Mouse (Mus musculus) neural tube, embryonic 11.5 days (tissue): ENCODE data around the gene Dscam. TPM values are rescaled to one million over a fixed set of nuclear protein-coding genes. Genes with fewer than 3 reads are reported as not detected.

Experiments
- ATAC-seq: fragments of 200-750 bp; cut with Nextera tagmentation; 2 replicates; pipeline ENCODE4 v1.8.0; 2017; ENCODE audit warnings: moderate number of reproducible peaks, mild to moderate bottlenecking, moderate TSS enrichment, moderate library complexity; ENCODE audit not compliant: insufficient read depth, low FRiP score, low TSS enrichment
- DNase-seq: peaks from one replicate; pipeline ENCODE4 v3.0.0-alpha.2; 2015; ENCODE audit warnings: low spot score
- H3K27ac ChIP-seq: fragments of 300-500 bp; sonication (generic); 2 replicates; pipeline ENCODE4 v1.5.1; 2014; ENCODE audit warnings: low read depth, mild to moderate bottlenecking, low read length
- H3K27me3 ChIP-seq: fragments of 300-500 bp; sonication (generic); 2 replicates; pipeline ENCODE4 v1.6.1; 2014; ENCODE audit warnings: mild to moderate bottlenecking, low read length, mixed read lengths; ENCODE audit not compliant: control insufficient read depth, insufficient read depth
- H3K36me3 ChIP-seq: fragments of 300-500 bp; sonication (generic); 2 replicates; pipeline ENCODE4 v1.6.1; 2014; ENCODE audit warnings: mild to moderate bottlenecking, low read length, moderate library complexity, mixed read lengths; ENCODE audit not compliant: control insufficient read depth, insufficient read depth
- H3K4me1 ChIP-seq: fragments of 300-500 bp; sonication (generic); 2 replicates; pipeline ENCODE4 v1.6.1; 2014; ENCODE audit warnings: low read length, mixed read lengths; ENCODE audit not compliant: control insufficient read depth, insufficient read depth
- H3K4me2 ChIP-seq: fragments of 300-500 bp; sonication (generic); 2 replicates; pipeline ENCODE4 v1.6.1; 2014; ENCODE audit warnings: low read depth, mild to moderate bottlenecking, moderate library complexity
- H3K4me3 ChIP-seq: fragments of 300-500 bp; sonication (generic); 2 replicates; pipeline ENCODE4 v1.5.1; 2014; ENCODE audit warnings: low read depth, low read length
- H3K9ac ChIP-seq: fragments of 300-500 bp; sonication (generic); 2 replicates; pipeline ENCODE4 v1.6.1; 2014; ENCODE audit warnings: mild to moderate bottlenecking, low read length
- H3K9me3 ChIP-seq: fragments of 300-500 bp; sonication (generic); 2 replicates; pipeline ENCODE4 v1.6.1; 2016; ENCODE audit warnings: low read length; ENCODE audit not compliant: control insufficient read depth
- WGBS: fragments of 180-500 bp; shearing (Covaris S2); extraction: QIAGEN DNeasy Blood & Tissue Kit; methylation state at CpG from one replicate; pipeline ENCODE4 v1.1.7; 2014; 5-methylcytosine and 5-hydroxymethylcytosine counted together
- polyA plus RNA-seq: library from polyadenylated mRNA; unstranded; fragments of >200 nt; fragmentation: Nextera tagmentation; extraction: Ambion mirVana; gene quantifications from 2 replicates; pipeline ENCODE4 v1.2.1, GENCODE M21; 2014

Dscam gene
- polyA plus RNA-seq, 1 experiment from 2014 or later: 1.4 TPM

DNA sequence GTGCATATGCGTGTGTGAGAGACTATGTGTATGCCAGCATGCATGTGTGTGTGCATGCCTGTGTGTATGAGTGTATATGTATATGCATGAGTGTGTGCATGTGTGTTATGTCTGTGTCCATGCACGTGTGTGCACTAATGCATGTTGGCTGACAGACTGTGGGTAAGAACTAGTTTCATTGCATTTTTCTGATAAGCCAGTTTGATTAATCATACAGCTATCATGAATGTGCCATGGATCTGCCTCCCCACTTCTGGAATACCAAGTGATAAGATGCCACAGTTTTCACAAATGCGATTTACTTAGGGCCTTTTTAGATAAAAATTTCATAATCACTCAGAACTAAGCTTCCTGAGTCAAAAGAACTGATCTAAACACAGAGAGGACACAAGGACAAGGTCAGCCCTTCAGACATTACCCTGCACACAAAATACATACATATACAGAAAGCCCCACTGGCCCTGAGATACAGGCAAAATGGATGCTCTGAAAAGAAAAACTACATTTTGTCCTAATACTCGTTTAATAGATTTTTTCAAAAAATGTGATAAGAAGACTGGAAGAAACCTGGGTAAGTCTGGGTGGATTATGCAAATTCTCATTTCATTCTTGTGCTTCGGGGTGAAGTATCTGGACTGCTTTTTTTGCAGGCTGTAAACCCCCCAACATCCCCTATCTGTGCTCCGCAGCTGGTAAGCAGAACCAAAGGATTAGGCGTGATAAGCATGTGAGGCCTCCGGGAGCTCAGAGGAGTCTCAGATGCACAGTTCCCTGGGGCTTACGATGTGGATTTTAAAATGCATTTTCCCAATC lies 164.3 kb downstream of the Dscam start:
- Histone ChIP-seq H3K4me1 (no peaks in the 10 kb centered on the region), H3K9me3 (no peaks in the 10 kb centered on the region)
- no peak for DNase-seq

GRCm38 (mm10) chr16:97003965-97004364 lies 166.6 kb downstream of the Dscam start:
- DNase-seq: no peak
- no peak overlapping the region for H3K9ac ChIP-seq
- H3K36me3 ChIP-seq: no peaks in the 10 kb centered on the region
- H3K4me1 ChIP-seq: no peaks in the 10 kb centered on the region
- no peaks in the 10 kb centered on the region for H3K27me3 ChIP-seq
- WGBS: 67% methylated on average over 1 of the region's 1 CpGs
- no peak overlapping the region for H3K4me2 ChIP-seq
- H3K4me3 ChIP-seq: no peak overlapping the region
- no peak overlapping the region for H3K27ac ChIP-seq
- H3K9me3 ChIP-seq: no peaks in the 10 kb centered on the region
- no peak for ATAC-seq

More for the DNA sequence above, 164.3 kb downstream of the Dscam start:
- no peak for ATAC-seq
- Histone ChIP-seq H3K4me2 (no peak overlapping the region), H3K27me3 (no peaks in the 10 kb centered on the region), H3K9ac (no peak overlapping the region), H3K4me3 (no peak overlapping the region), H3K36me3 (no peaks in the 10 kb centered on the region), H3K27ac (no peak overlapping the region)
- WGBS: 71% methylated on average over 9 of the region's 9 CpGs

GRCm38 (mm10) chr16:97002837-97003236 lies 167.7 kb downstream of the Dscam start:
- no peaks in the 10 kb centered on the region for H3K36me3 ChIP-seq
- ATAC-seq (no peak), DNase-seq (no peak)
- no peak overlapping the region for H3K4me3 ChIP-seq
- WGBS: 61% methylated on average over 2 of the region's 2 CpGs
- no peak overlapping the region for H3K27ac ChIP-seq
- no peaks in the 10 kb centered on the region for H3K4me1 ChIP-seq
- H3K27me3 ChIP-seq: no peaks in the 10 kb centered on the region
- no peak overlapping the region for H3K9ac ChIP-seq
- no peak overlapping the region for H3K4me2 ChIP-seq
- no peaks in the 10 kb centered on the region for H3K9me3 ChIP-seq

DNA sequence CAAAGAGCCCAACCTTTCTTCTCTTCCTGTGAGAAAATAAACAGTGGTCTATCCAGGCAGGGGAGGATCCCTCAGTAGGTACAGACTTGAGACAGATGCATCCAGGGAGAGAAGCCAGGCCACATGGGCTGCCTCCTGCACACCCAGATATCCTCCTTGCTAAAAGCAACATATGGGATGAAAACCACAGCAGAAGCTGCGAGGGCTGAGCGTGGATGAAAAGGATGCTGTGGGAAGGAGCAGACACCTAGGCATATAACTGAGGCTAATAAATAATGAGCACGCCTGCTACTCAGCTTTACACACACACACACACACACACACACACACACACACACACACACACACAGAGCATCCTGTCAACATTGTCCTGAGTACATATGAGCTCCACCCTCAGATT lies 168.4 kb downstream of the Dscam start:
- Histone ChIP-seq H3K27me3 (no peaks in the 10 kb centered on the region), H3K4me1 (no peaks in the 10 kb centered on the region), H3K36me3 (no peaks in the 10 kb centered on the region), H3K9me3 (no peaks in the 10 kb centered on the region), H3K4me2 (no peak overlapping the region), H3K27ac (no peak overlapping the region), H3K4me3 (no peak overlapping the region), H3K9ac (no peak overlapping the region)
- DNase-seq (no peak), ATAC-seq (no peak)
- 59% methylated on average over 3 of the region's 3 CpGs for WGBS

- Histone ChIP-seq H3K4me2 (no peak overlapping the region), H3K9me3 (no peaks in the 10 kb centered on the region), H3K9ac (no peak overlapping the region), H3K36me3 (no peaks in the 10 kb centered on the region), H3K4me3 (no peak overlapping the region), H3K27me3 (no peaks in the 10 kb centered on the region), H3K27ac (no peak overlapping the region), H3K4me1 (no peaks in the 10 kb centered on the region)
- WGBS: 77% methylated on average over 3 of the region's 3 CpGs
- DNase-seq: no peak
- no peak for ATAC-seq
Measured at GRCm38 (mm10) chr16:96996854-96997253, 173.7 kb downstream of the Dscam start.

GRCm38 (mm10) chr16:96995858-96996257 lies 174.7 kb downstream of the Dscam start:
- no peaks in the 10 kb centered on the region for H3K27me3 ChIP-seq
- no peaks in the 10 kb centered on the region for H3K4me1 ChIP-seq
- H3K9ac ChIP-seq: no peak overlapping the region
- DNase-seq: no peak
- H3K4me3 ChIP-seq: no peak overlapping the region
- no peak for ATAC-seq
- no peaks in the 10 kb centered on the region for H3K36me3 ChIP-seq
- WGBS: 76% methylated on average over 4 of the region's 4 CpGs
- H3K27ac ChIP-seq: no peak overlapping the region
- no peaks in the 10 kb centered on the region for H3K9me3 ChIP-seq
- H3K4me2 ChIP-seq: no peak overlapping the region

DNA sequence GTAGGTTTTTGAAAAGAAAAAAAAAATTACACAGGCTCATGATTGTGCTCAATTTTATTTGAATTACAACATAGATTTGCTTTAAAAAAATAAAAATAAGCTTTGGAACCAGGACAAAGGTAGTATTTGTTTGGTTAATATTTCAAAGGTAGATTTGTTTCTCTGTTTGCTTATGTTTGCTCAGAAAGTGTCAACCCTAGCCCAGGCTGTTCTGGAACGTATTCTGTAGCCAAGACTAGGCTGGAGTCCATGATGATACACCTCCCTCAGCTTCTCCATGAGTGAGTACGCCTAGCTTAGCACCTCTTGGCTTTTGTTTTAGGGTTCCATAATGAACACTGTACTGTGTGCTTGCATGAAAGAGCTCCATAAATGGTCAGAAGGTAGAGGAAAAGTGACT lies 183.2 kb downstream of the Dscam start:
- H3K4me2 ChIP-seq: no peak overlapping the region
- ATAC-seq (no peak), DNase-seq (no peak)
- H3K27me3 ChIP-seq: no peaks in the 10 kb centered on the region
- no peak overlapping the region for H3K9ac ChIP-seq
- H3K4me1 ChIP-seq: no peaks in the 10 kb centered on the region
- 89% methylated on average over 2 of the region's 2 CpGs for WGBS
- H3K9me3 ChIP-seq: no peaks in the 10 kb centered on the region
- no peak overlapping the region for H3K27ac ChIP-seq
- H3K36me3 ChIP-seq: no peaks in the 10 kb centered on the region
- no peak overlapping the region for H3K4me3 ChIP-seq

GRCm38 (mm10) chr16:96973300-96973699 lies 197.3 kb downstream of the Dscam start:
- Histone ChIP-seq H3K27me3 (no peaks in the 10 kb centered on the region), H3K36me3 (no peaks in the 10 kb centered on the region), H3K4me3 (no peak overlapping the region), H3K27ac (no peak overlapping the region), H3K4me2 (no peak overlapping the region), H3K4me1 (no peaks in the 10 kb centered on the region), H3K9me3 (no peaks in the 10 kb centered on the region), H3K9ac (no peak overlapping the region)
- WGBS: 67% methylated on average over 7 of the region's 7 CpGs
- DNase-seq: no peak
- no peak for ATAC-seq

GRCm38 (mm10) chr16:96971768-96972167 lies 198.8 kb downstream of the Dscam start:
- 90% methylated on average over 4 of the region's 4 CpGs for WGBS
- H3K4me2 ChIP-seq: no peak overlapping the region
- no peaks in the 10 kb centered on the region for H3K9me3 ChIP-seq
- H3K27me3 ChIP-seq: no peaks in the 10 kb centered on the region
- no peaks in the 10 kb centered on the region for H3K36me3 ChIP-seq
- H3K4me3 ChIP-seq: no peak overlapping the region
- no peak overlapping the region for H3K27ac ChIP-seq
- H3K4me1 ChIP-seq: no peaks in the 10 kb centered on the region
- DNase-seq (no peak), ATAC-seq (no peak)
- no peak overlapping the region for H3K9ac ChIP-seq
